Mouse (Mus musculus): ENCODE measurements around the gene Zhx3. TPM values are rescaled to one million over a fixed set of nuclear protein-coding genes. Genes with fewer than 3 reads are reported as not detected.

Zhx3 gene
- polyA plus RNA-seq (2021): 14.6 TPM

DNA sequence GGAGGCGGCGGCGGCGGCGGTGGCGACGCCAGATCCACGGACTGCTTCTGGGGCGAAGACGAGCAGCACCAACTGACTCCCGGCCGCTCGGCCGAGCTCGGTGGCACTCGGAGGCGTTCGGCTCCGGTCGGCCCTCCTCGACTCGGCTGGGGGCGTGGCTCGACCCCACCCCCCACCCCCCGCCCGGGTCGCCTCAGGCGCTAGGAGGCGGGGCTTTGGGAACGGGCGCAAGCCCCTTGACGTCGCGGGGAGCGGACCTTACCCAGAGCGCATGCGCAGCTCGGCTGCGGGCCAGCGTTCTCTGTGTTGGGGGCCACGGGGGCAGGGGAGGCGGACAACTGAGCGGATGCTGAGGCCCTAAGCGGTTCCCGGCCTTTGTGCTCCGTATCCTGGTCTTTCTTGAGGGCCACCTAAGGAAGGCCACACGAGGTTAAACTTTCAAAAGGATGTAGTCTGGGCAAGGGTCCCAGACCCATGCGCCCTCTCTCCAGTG, at the start of gene Zhx3:
Gene Zhx3, minus strand, starts transcription at position 109 of the 493 bp plus-strand sequence.
- TF ChIP-seq CTCF (IDR thresholded peaks at IDR 0.05): no peak
- CTCF ChIA-PET: interaction anchor here (0.9 to 1.3 kb wide), 3 partner anchors 12 to 112 kb away, joined by 3 to 4 read pairs (median 4); no protein-coding TSS in a partner anchor
- H3K27me3 ChIP-seq: no peaks in the 10 kb centered on the region
- DNase-seq (ENCODE audit: low read depth, low spot score): peak; percentile 57
- peak; percentile 96 for ATAC-seq
- in situ Hi-C loops (cut with MboI; ENCODE audit: low pct_unique_long_range_greater_than_20kb): no loop called here
- POLR2A ChIA-PET: interaction anchor here (0.6 to 1.3 kb wide), 2 partner anchors 12 to 69 kb away, joined by 3 read pairs; no protein-coding TSS in a partner anchor

GRCm38 (mm10) chr2:160921285-160921684, 48.5 kb upstream of the Zhx3 start:
- ChIA-PET CTCF (no interaction called here), POLR2A (interaction anchor here (0.8 kb wide), 1 partner anchor 164 kb away, joined by 4 read pairs; no protein-coding TSS in a partner anchor)
- DNase-seq (ENCODE audit: low read depth, low spot score): no peak
- H3K27me3 ChIP-seq: peaks cover 13% of the 10 kb centered on the region
- ATAC-seq: no peak
- in situ Hi-C loops (cut with MboI; ENCODE audit: low pct_unique_long_range_greater_than_20kb): no loop called here
- no peak for TF ChIP-seq CTCF (IDR thresholded peaks at IDR 0.05)

- CTCF ChIA-PET: no interaction called here
Observed at GRCm38 (mm10) chr2:160918930-160919215, 46.1 kb upstream of the Zhx3 start.

GRCm38 (mm10) chr2:160918154-160918929, 45.5 kb upstream of the Zhx3 start:
- ChIA-PET POLR2A (no interaction called here), CTCF (no interaction called here)
- TF ChIP-seq CTCF (IDR thresholded peaks at IDR 0.05): no peak
- peaks cover 28% of the 10 kb centered on the region for H3K27me3 ChIP-seq
- ATAC-seq (no peak), DNase-seq (ENCODE audit: low read depth, low spot score) (no peak)
- in situ Hi-C loops (cut with MboI; ENCODE audit: low pct_unique_long_range_greater_than_20kb): no loop called here

More at GRCm38 (mm10) chr2:160918930-160919215, 46.1 kb upstream of the Zhx3 start:
- in situ Hi-C loops (cut with MboI; ENCODE audit: low pct_unique_long_range_greater_than_20kb): no loop called here
- TF ChIP-seq CTCF (IDR thresholded peaks at IDR 0.05): no peak
- peaks cover 25% of the 10 kb centered on the region for H3K27me3 ChIP-seq
- DNase-seq (ENCODE audit: low read depth, low spot score) (no peak), ATAC-seq (no peak)
- POLR2A ChIA-PET: no interaction called here

- no peak for TF ChIP-seq CTCF (IDR thresholded peaks at IDR 0.05)
- ATAC-seq: no peak
- ChIA-PET POLR2A (no interaction called here), CTCF (no interaction called here)
- no peak for DNase-seq (ENCODE audit: low read depth, low spot score)
- in situ Hi-C loops (cut with MboI; ENCODE audit: low pct_unique_long_range_greater_than_20kb): no loop called here
- H3K27me3 ChIP-seq: peaks cover 38% of the 10 kb centered on the region
Observed at GRCm38 (mm10) chr2:160917313-160917712, 44.5 kb upstream of the Zhx3 start.

- DNase-seq (ENCODE audit: low read depth, low spot score) (no peak), ATAC-seq (no peak)
- CTCF ChIA-PET: no interaction called here
- in situ Hi-C loops (cut with MboI; ENCODE audit: low pct_unique_long_range_greater_than_20kb): no loop called here
- no peak for TF ChIP-seq CTCF (IDR thresholded peaks at IDR 0.05)
- POLR2A ChIA-PET: no interaction called here
- peaks cover 39% of the 10 kb centered on the region for H3K27me3 ChIP-seq
Observed at GRCm38 (mm10) chr2:160916714-160917113, 43.9 kb upstream of the Zhx3 start.

DNA sequence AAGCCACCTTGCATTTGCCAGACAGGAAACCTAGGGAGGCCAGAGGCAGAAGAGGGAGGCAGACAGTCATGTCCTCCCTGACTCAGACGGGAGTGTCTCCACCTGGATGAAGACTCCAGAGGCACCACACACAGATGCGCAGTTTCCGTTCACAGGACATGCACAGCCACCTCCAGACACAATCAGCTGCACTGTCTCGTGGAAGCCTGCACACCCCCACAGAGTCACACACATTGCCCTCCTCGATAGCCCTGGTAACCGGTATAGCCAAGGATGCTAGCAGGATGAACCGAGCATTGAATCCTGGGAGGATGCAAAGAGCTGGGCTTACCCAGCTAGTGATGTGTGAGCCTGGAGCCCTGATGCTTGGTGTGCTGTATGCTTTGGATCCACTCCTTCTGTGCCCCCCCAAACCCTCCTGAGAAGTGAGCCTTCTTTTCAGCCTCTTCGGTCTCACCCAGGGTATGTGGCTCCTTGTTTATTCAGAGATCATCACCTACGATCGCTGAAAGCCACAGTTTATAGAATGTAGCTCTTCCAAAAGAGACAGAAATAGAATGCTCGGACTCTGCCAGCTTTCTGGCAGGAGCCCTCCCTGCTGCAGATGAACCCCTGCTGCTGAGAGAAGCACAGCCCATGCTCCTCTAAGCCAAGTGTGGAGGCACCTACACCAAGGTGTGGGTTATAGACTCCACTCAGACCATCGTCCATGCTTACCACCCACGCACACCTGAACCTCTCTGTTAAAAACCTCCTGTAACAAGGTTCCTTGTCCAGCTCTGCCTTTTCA, 43.2 kb upstream of the Zhx3 start:
- DNase-seq (ENCODE audit: low read depth, low spot score) (no peak), ATAC-seq (no peak)
- CTCF ChIA-PET: interaction anchor here (1.0 kb wide), 1 partner anchor 14 kb away, joined by 3 read pairs; no protein-coding TSS in a partner anchor
- POLR2A ChIA-PET: no interaction called here
- TF ChIP-seq CTCF (IDR thresholded peaks at IDR 0.05): no peak
- H3K27me3 ChIP-seq: peaks cover 46% of the 10 kb centered on the region
- in situ Hi-C loops (cut with MboI; ENCODE audit: low pct_unique_long_range_greater_than_20kb): no loop called here

DNA sequence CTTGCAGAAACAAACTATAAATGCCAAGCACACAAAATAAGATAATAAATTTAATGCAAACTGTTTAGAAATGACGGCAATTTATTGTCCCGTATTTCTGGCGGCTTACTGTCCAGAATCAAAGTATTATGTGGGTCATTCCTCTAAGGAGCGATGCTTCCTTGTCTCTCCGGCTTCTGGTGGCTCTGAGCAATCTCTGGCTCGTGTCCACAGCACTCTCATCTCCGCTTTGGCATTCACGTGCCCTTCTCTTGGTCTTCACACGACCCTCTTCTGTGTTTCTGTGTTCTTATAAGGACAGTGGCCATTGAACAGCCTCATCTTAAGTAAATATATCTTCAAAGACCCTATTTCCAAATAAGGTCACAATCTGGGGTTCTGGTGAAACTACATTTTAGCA, 41.9 kb upstream of the Zhx3 start:
- in situ Hi-C loops (cut with MboI; ENCODE audit: low pct_unique_long_range_greater_than_20kb): no loop called here
- no peak for DNase-seq (ENCODE audit: low read depth, low spot score)
- ATAC-seq: no peak
- ChIA-PET POLR2A (no interaction called here), CTCF (interaction anchor here (1.0 kb wide), 1 partner anchor 12 kb away, joined by 3 read pairs; no protein-coding TSS in a partner anchor)
- peaks cover 60% of the 10 kb centered on the region for H3K27me3 ChIP-seq
- TF ChIP-seq CTCF (IDR thresholded peaks at IDR 0.05): no peak

DNA sequence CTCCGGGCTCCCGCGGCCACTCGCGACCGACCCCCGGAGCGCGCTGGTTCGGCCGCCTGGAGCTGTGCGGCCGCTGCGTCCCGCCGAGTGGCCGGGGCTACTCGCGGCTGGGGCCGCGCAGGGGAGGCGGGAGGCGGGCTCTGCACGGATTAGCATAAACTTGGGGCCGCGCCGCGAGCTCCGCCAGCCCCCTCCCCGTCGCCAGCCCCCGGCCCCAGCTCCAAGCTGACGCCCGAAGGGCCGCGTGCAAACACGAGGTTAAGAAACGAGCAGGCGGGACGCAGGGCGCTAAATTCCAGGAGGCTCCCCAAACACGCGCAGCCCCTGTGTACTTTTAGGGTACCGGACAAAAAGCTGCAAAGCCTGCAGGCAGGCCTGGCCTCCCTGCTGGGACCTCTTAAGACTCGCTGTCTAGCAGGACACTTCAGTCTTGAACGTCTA, 39.5 kb upstream of the Zhx3 start, which contains the start of gene Emilin3:
Gene Emilin3, minus strand, starts transcription at position 98 of the 441 bp plus-strand sequence.
- no peak for TF ChIP-seq CTCF (IDR thresholded peaks at IDR 0.05)
- DNase-seq (ENCODE audit: low read depth, low spot score) (no peak), ATAC-seq (no peak)
- ChIA-PET CTCF (no interaction called here), POLR2A (no interaction called here)
- in situ Hi-C loops (cut with MboI; ENCODE audit: low pct_unique_long_range_greater_than_20kb): no loop called here
- H3K27me3 ChIP-seq: peaks cover 62% of the 10 kb centered on the region

- in situ Hi-C loops (cut with MboI; ENCODE audit: low pct_unique_long_range_greater_than_20kb): no loop called here
- CTCF ChIA-PET: no interaction called here
- TF ChIP-seq CTCF (IDR thresholded peaks at IDR 0.05): no peak
- peaks cover 57% of the 10 kb centered on the region for H3K27me3 ChIP-seq
- DNase-seq (ENCODE audit: low read depth, low spot score): no peak
- POLR2A ChIA-PET: no interaction called here
- no peak for ATAC-seq
Observed at GRCm38 (mm10) chr2:160911558-160912201, 38.9 kb upstream of the Zhx3 start.
